Comparison of ENCODE assay signal across 23 mouse cellular contexts in the genomic region with DNA sequence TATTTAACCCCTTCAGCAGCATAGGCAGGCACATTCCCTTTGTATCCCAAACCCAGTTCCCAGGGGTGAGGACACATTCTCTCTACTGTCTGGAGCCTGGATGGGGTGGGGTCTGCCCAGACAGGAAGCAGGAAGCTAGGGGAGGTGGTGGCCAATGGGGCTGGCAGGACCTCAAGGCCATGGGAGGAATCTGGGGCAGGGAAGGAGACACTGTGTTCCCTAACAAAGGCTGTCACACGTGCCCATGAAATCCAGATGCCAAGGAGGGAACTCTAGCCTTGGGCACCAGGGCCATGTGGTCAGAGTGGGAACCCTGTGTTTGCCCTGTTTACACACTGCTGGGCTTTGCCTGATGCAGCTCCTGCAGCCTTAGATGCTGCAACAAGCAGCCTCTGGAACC. TPM values are rescaled to one million over a fixed set of nuclear protein-coding genes. Genes with fewer than 3 reads are reported as not detected.
DNase-seq lines count a peak whose midpoint lies in the region; ATAC-seq lines count a peak whose summit lies in the region.
"Had no signal": no experiment of that assay in that cellular context is flagged by ENCODE, and none has a peak within 500 bp of the region (broad histone marks: within the 10 kb centered on the region; RNA-seq: fewer than 3 reads in every experiment).

No protein-coding gene starts in this region.

- H3K9me3 ChIP-seq in midbrain, embryonic 11.5 days (ENCODE audit: control insufficient read depth, low read length), result no peaks in the 10 kb centered on the region
- H3K9me3 ChIP-seq in midbrain, embryonic 14.5 days (ENCODE audit: control insufficient read depth, low read length), result no peaks in the 10 kb centered on the region
- H3K9me3 ChIP-seq in intestine, embryonic 15.5 days, result no peaks in the 10 kb centered on the region
- H3K9me3 ChIP-seq: embryonic facial prominence, embryonic 15.5 days; G1E; heart, embryonic 13.5 days; midbrain, embryonic 13.5 days; stomach, embryonic 15.5 days had no signal

- H3K4me2 ChIP-seq in midbrain, embryonic 11.5 days, result no peak overlapping the region
- no peak overlapping the region for H3K4me2 ChIP-seq in midbrain, embryonic 14.5 days (ENCODE audit: low read length)
- no peak overlapping the region for H3K4me2 ChIP-seq in intestine, embryonic 15.5 days (replicated peaks)
- H3K4me2 ChIP-seq: heart, embryonic 13.5 days; midbrain, embryonic 13.5 days; stomach, embryonic 15.5 days had no signal

- no peak overlapping the region for H3K27ac ChIP-seq in midbrain, embryonic 11.5 days (ENCODE audit: low read depth, low read length)
- H3K27ac ChIP-seq in midbrain, embryonic 14.5 days (replicated peaks; ENCODE audit: low read depth, low read length), result no peak overlapping the region
- no peak overlapping the region for H3K27ac ChIP-seq in intestine, embryonic 15.5 days
- H3K27ac ChIP-seq: embryonic facial prominence, embryonic 15.5 days; heart, embryonic 13.5 days; midbrain, embryonic 13.5 days; stomach, embryonic 15.5 days had no signal

- WGBS in midbrain, embryonic 11.5 days, result 64% methylated on average over 1 of the region's 1 CpGs
- WGBS in midbrain, embryonic 14.5 days, result 50% methylated on average over 1 of the region's 1 CpGs
- WGBS in intestine, embryonic 15.5 days, result 60% methylated on average over 1 of the region's 1 CpGs

- H3K4me1 ChIP-seq in midbrain, embryonic 11.5 days (ENCODE audit: control insufficient read depth, insufficient read depth, low read length), result 0 out of 2 replicates have a peak, but pooled peaks cover 5% of the 10 kb centered on the region
- no peaks in the 10 kb centered on the region for H3K4me1 ChIP-seq in midbrain, embryonic 14.5 days (ENCODE audit: control insufficient read depth, insufficient read depth, low read length)
- H3K4me1 ChIP-seq in intestine, embryonic 15.5 days (replicated peaks), result 0 out of 2 replicates have a peak, but pooled peaks cover 11% of the 10 kb centered on the region

- peak; percentile 75 for DNase-seq in adrenal gland, postnatal 14 days
- no peak for DNase-seq in adrenal gland, adult 18-20 months (ENCODE audit: low spot score in 2 of 2)
- DNase-seq in midbrain, embryonic 11.5 days (ENCODE audit: low spot score, missing footprints), result no peak
- no peak for DNase-seq in midbrain, embryonic 14.5 days
- DNase-seq in adipocyte (ENCODE audit: low spot score), result peak; percentile 11
- DNase-seq in lung, postnatal 36 days, result peak; percentile 64
- no peak for DNase-seq in cerebellum, adult 11 months
- DNase-seq: cerebellum, postnatal 10 days; gastrocnemius, postnatal 10 days; heart, adult 18-20 months; heart, postnatal 4 days; kidney, adult 8-10 months; kidney, postnatal 14 days; left cerebral cortex, postnatal 4 days; liver; right cerebral cortex, postnatal 25 days had no signal

- H3K9ac ChIP-seq in midbrain, embryonic 11.5 days (ENCODE audit: low read length), result peak overlapping the region; percentile 9; the same call in 1 of the 2 replicates
- H3K9ac ChIP-seq in midbrain, embryonic 14.5 days (replicated peaks; ENCODE audit: low read length), result no peak overlapping the region
- no peak overlapping the region for H3K9ac ChIP-seq in intestine, embryonic 15.5 days
- H3K9ac ChIP-seq: embryonic facial prominence, embryonic 15.5 days; heart, embryonic 13.5 days; midbrain, embryonic 13.5 days; stomach, embryonic 15.5 days had no signal

- H3K4me3 ChIP-seq in midbrain, embryonic 11.5 days (ENCODE audit: low read depth, low read length), result no peak overlapping the region
- no peak overlapping the region for H3K4me3 ChIP-seq in midbrain, embryonic 14.5 days (replicated peaks; ENCODE audit: low read depth, low read length)
- H3K4me3 ChIP-seq in intestine, embryonic 15.5 days (replicated peaks), result no peak overlapping the region
- H3K4me3 ChIP-seq: embryonic facial prominence, embryonic 15.5 days; heart, embryonic 13.5 days; midbrain, embryonic 13.5 days; stomach, embryonic 15.5 days had no signal

- no peak for ATAC-seq in midbrain, embryonic 11.5 days (ENCODE audit: low FRiP score)
- ATAC-seq in midbrain, embryonic 14.5 days (ENCODE audit: low FRiP score, low TSS enrichment), result no peak
- no peak for ATAC-seq in intestine, embryonic 15.5 days
- ATAC-seq: midbrain, embryonic 13.5 days had no signal

- no peaks in the 10 kb centered on the region for H3K36me3 ChIP-seq in midbrain, embryonic 11.5 days (ENCODE audit: control insufficient read depth, insufficient read depth, low read length)
- no peaks in the 10 kb centered on the region for H3K36me3 ChIP-seq in midbrain, embryonic 14.5 days (ENCODE audit: control insufficient read depth, insufficient read depth, low read length)
- no peaks in the 10 kb centered on the region for H3K36me3 ChIP-seq in intestine, embryonic 15.5 days
- H3K36me3 ChIP-seq: embryonic facial prominence, embryonic 15.5 days; G1E; heart, embryonic 13.5 days; midbrain, embryonic 13.5 days; stomach, embryonic 15.5 days had no signal

- peaks cover 22% of the 10 kb centered on the region for H3K27me3 ChIP-seq in midbrain, embryonic 11.5 days (ENCODE audit: control insufficient read depth, insufficient read depth, low read length)
- H3K27me3 ChIP-seq in midbrain, embryonic 14.5 days (ENCODE audit: control insufficient read depth, insufficient read depth, low read length), result peaks cover 23% of the 10 kb centered on the region; the same call in 1 of the 2 replicates
- H3K27me3 ChIP-seq in intestine, embryonic 15.5 days (replicated peaks), result peaks cover 43% of the 10 kb centered on the region

RNA-seq across cellular contexts. Expression of a gene that starts 1.8 kb away (rescaled TPM):
- total RNA-seq in adrenal gland, postnatal 14 days (2021), result 14.4 and 14.9 TPM in 2 replicates
- total RNA-seq in adrenal gland, adult 18-20 months (2021), result 10 to 100 TPM; 14.3 to 15.4 TPM
- 7.7 and 9.6 TPM in 2 replicates for polyA plus RNA-seq in midbrain, embryonic 11.5 days (2014; fragmentation: Nextera tagmentation; extraction: Ambion mirVana)
- polyA plus RNA-seq in midbrain, embryonic 14.5 days (2014; fragmentation: Nextera tagmentation; extraction: Ambion mirVana), result 1.1 and 6.6 TPM in 2 replicates
- polyA plus RNA-seq in intestine, embryonic 15.5 days (2015; fragmentation: Nextera tagmentation; extraction: Ambion mirVana), result 0.30 and 0.60 TPM in 2 replicates
- total RNA-seq: G1E; megakaryocyte progenitor cell, adult 5-6 weeks had no signal
- polyA plus RNA-seq: G1E had no signal

RNA-seq across cellular contexts. Expression of a gene that starts 43.1 kb away (rescaled TPM):
- 0.07 and 0.38 TPM in 2 replicates for total RNA-seq in adrenal gland, postnatal 14 days (2021)
- total RNA-seq in adrenal gland, adult 18-20 months (2021), result under 1 TPM in 1 of 2 experiments, not detected in 1; 0.06 TPM
- 0.83 and 1.7 TPM in 2 replicates for polyA plus RNA-seq in midbrain, embryonic 11.5 days (2014; fragmentation: Nextera tagmentation; extraction: Ambion mirVana)
- polyA plus RNA-seq in midbrain, embryonic 14.5 days (2014; fragmentation: Nextera tagmentation; extraction: Ambion mirVana), result 14.8 and 18.8 TPM in 2 replicates
- 0.46 and 0.67 TPM in 2 replicates for polyA plus RNA-seq in intestine, embryonic 15.5 days (2015; fragmentation: Nextera tagmentation; extraction: Ambion mirVana)
- total RNA-seq: heart, adult 18-20 months; heart, postnatal 4 days; megakaryocyte progenitor cell, adult 5-6 weeks had no signal
- polyA plus RNA-seq: G1E; heart, embryonic 13.5 days had no signal

Comparison
In these comparisons a context has a peak if more than half of its experiments do, and no peak if none do; other contexts are left out.
1. DNase-seq: peak in adrenal gland, postnatal 14 days (single experiment), adipocyte (single experiment) and lung, postnatal 36 days (single experiment); none in adrenal gland, adult 18-20 months (0 of 2), midbrain, embryonic 11.5 days (single experiment), midbrain, embryonic 14.5 days (single experiment) and cerebellum, adult 11 months (single experiment).